Mouse (Mus musculus) spleen, adult 2 months (tissue): Measurements from ENCODE around the gene Lypla2.
"Not testable (repeated sequence)": the region's sequence is repeated elsewhere in the genome, so short reads cannot be mapped to it uniquely, and the experiment has no call there.

ENCODE experiments used
- CTCF ChIP-seq: fragments of 200-500 bp; IDR thresholded peaks from 2 replicates; pipeline ENCODE4 v1.5.1; 2011; ENCODE audit warnings: mild to moderate bottlenecking, inconsistent platforms; ENCODE audit not compliant: insufficient read depth, insufficient read length, insufficient replicate concordance; ENCODE audit errors: extremely low read depth
- POLR2A ChIP-seq: fragments of 200-500 bp; IDR thresholded peaks from 2 replicates; pipeline ENCODE4 v1.6.1; 2011; ENCODE audit warnings: low read depth, low read length, inconsistent platforms

DNA sequence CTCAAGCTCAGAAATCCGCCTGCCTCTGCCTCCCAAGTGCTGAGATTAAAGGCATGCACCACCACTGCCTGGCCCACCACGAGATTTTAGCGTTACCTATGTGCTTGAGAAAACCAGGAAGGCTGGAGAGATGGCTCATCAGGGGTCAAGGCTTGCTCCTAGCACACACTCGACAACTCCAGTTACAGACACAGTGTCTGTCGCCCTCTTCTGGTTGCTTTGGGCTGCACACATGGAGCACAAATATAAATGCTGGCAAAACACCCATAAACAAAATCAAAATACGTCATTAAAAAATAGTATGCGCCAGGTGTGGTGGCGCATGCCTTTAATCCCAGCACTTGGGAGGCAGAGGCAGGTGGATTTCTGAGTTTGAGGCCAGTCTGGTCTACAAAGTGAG lies 31.4 kb downstream of the Lypla2 start:
- peak; percentile 44; the same call in 1 of the 2 replicates for TF ChIP-seq CTCF
- TF ChIP-seq POLR2A, result not testable (repeated sequence)
